Mouse (Mus musculus) forebrain, embryonic 12.5 days (tissue): ENCODE data around the gene H2al2a. TPM values are rescaled to one million over a fixed set of nuclear protein-coding genes. Genes with fewer than 3 reads are reported as not detected.
A peak's percentile ranks its signal among the peaks of the same experiment; 100 is the strongest.

Source experiments
- ATAC-seq: fragments of 200-750 bp; cut with Nextera tagmentation; 2 replicates; pipeline ENCODE4 v1.8.0; 2017; ENCODE audit warnings: moderate TSS enrichment; ENCODE audit not compliant: low FRiP score
- H3K27ac ChIP-seq: fragments of 300-500 bp; sonication (generic); 2 replicates; pipeline ENCODE4 v1.5.1; 2016; ENCODE audit warnings: mild to moderate bottlenecking
- H3K27me3 ChIP-seq: fragments of 300-500 bp; sonication (generic); 2 replicates; pipeline ENCODE4 v1.6.1; 2016; ENCODE audit warnings: mild to moderate bottlenecking
- H3K36me3 ChIP-seq: fragments of 300-500 bp; sonication (generic); replicated peaks from 2 replicates; pipeline ENCODE4 v1.6.1; 2016; ENCODE audit warnings: mild to moderate bottlenecking
- H3K4me1 ChIP-seq: fragments of 300-500 bp; sonication (generic); 2 replicates; pipeline ENCODE4 v1.6.1; 2016
- H3K4me2 ChIP-seq: fragments of 300-500 bp; sonication (generic); 2 replicates; pipeline ENCODE4 v1.6.1; 2016; ENCODE audit warnings: mild to moderate bottlenecking, moderate library complexity
- H3K4me3 ChIP-seq: fragments of 300-500 bp; sonication (generic); replicated peaks from 2 replicates; pipeline ENCODE4 v1.5.1; 2016; ENCODE audit warnings: mild to moderate bottlenecking
- H3K9ac ChIP-seq: fragments of 300-500 bp; sonication (generic); 2 replicates; pipeline ENCODE4 v1.6.1; 2016; ENCODE audit warnings: mild to moderate bottlenecking
- H3K9me3 ChIP-seq: fragments of 300-500 bp; sonication (generic); 2 replicates; pipeline ENCODE4 v1.6.1; 2016
- WGBS: fragments of 180-500 bp; shearing (Covaris S2); methylation state at CpG from one replicate; pipeline ENCODE4 v1.1.7; 2016; 5-methylcytosine and 5-hydroxymethylcytosine counted together
- polyA plus RNA-seq: library from polyadenylated mRNA; unstranded; fragments of >200 nt; fragmentation: Nextera tagmentation; extraction: Ambion mirVana; gene quantifications from 2 replicates; pipeline ENCODE4 v1.2.1, GENCODE M21; 2016

H2al2a gene
- polyA plus RNA-seq, 1 experiment from 2014 or later: not detected

- WGBS: under 1% methylated on average over 44 of the region's 44 CpGs
- peak; percentile 7 for ATAC-seq
- Histone ChIP-seq H3K4me2 (peak overlapping the region; percentile 83), H3K36me3 (no peaks in the 10 kb centered on the region), H3K27me3 (no peaks in the 10 kb centered on the region), H3K27ac (peak overlapping the region; percentile 100), H3K4me1 (peaks cover 36% of the 10 kb centered on the region), H3K4me3 (peak overlapping the region; percentile 67), H3K9me3 (no peaks in the 10 kb centered on the region), H3K9ac (peak overlapping the region; percentile 95)
These were observed 29.6 kb upstream of the H2al2a start for GRCm38 (mm10) chr2:18026116-18026947.

DNA sequence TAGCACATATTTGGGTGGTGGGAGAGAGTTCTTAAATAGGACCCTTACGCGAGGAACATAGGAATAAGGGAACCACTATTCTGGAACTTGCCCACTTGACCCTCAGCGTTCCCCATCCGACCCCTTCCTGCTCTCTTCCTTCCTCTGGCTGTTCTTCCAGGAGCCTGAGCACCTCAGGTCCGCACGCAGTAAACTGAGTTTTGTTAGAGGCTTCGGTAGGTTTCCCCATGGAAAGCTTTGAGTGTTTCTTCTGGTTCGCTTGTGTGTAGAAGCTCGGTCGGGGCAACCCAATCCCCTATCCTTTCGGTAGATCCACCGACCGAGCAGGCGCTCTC, 29.0 kb upstream of the H2al2a start:
- H3K36me3 ChIP-seq: no peaks in the 10 kb centered on the region
- peaks cover 31% of the 10 kb centered on the region for H3K4me1 ChIP-seq
- 0% methylated on average over 14 of the region's 14 CpGs for WGBS

GRCm38 (mm10) chr2:18025116-18025515, 28.4 kb upstream of the H2al2a start:
- Histone ChIP-seq H3K9me3 (no peaks in the 10 kb centered on the region), H3K4me2 (peak overlapping the region; percentile 83), H3K27me3 (no peaks in the 10 kb centered on the region), H3K36me3 (no peaks in the 10 kb centered on the region), H3K27ac (no peak overlapping the region), H3K4me3 (peak overlapping the region; percentile 67), H3K9ac (0 out of 2 replicates have a peak overlapping the region, but pooled peaks have one; percentile 95), H3K4me1 (peaks cover 28% of the 10 kb centered on the region)
- 12% methylated on average over 5 of the region's 5 CpGs for WGBS
- ATAC-seq: no peak

More for the DNA sequence above, 29.0 kb upstream of the H2al2a start:
- no peaks in the 10 kb centered on the region for H3K27me3 ChIP-seq
- no peaks in the 10 kb centered on the region for H3K9me3 ChIP-seq
- ATAC-seq: no peak
- H3K4me2 ChIP-seq: peak overlapping the region; percentile 83
- peak overlapping the region; percentile 67 for H3K4me3 ChIP-seq
- peak overlapping the region; percentile 95 for H3K9ac ChIP-seq
- peak overlapping the region; percentile 100 for H3K27ac ChIP-seq

- Histone ChIP-seq H3K4me2 (no peak overlapping the region), H3K36me3 (no peaks in the 10 kb centered on the region), H3K4me3 (no peak overlapping the region), H3K27me3 (no peaks in the 10 kb centered on the region), H3K4me1 (peaks cover 21% of the 10 kb centered on the region), H3K27ac (no peak overlapping the region), H3K9me3 (no peaks in the 10 kb centered on the region), H3K9ac (no peak overlapping the region)
- ATAC-seq: no peak
- WGBS: 41% methylated on average over 1 of the region's 1 CpGs
These were observed 26.1 kb upstream of the H2al2a start for GRCm38 (mm10) chr2:18022886-18023285.

- H3K27me3 ChIP-seq: no peaks in the 10 kb centered on the region
- no peaks in the 10 kb centered on the region for H3K36me3 ChIP-seq
- 84% methylated on average over 1 of the region's 1 CpGs for WGBS
- no peak overlapping the region for H3K4me2 ChIP-seq
- H3K4me3 ChIP-seq: no peak overlapping the region
- H3K9ac ChIP-seq: no peak overlapping the region
- no peaks in the 10 kb centered on the region for H3K4me1 ChIP-seq
- no peak for ATAC-seq
- H3K27ac ChIP-seq: no peak overlapping the region
- H3K9me3 ChIP-seq: no peaks in the 10 kb centered on the region
These were observed 22.4 kb upstream of the H2al2a start for GRCm38 (mm10) chr2:18019122-18019521.

GRCm38 (mm10) chr2:18017321-18017720, 20.6 kb upstream of the H2al2a start:
- Histone ChIP-seq H3K27ac (no peak overlapping the region), H3K27me3 (no peaks in the 10 kb centered on the region), H3K36me3 (no peaks in the 10 kb centered on the region), H3K4me3 (no peak overlapping the region), H3K4me2 (no peak overlapping the region), H3K9me3 (no peaks in the 10 kb centered on the region), H3K9ac (no peak overlapping the region), H3K4me1 (no peaks in the 10 kb centered on the region)
- ATAC-seq: no peak
- 96% methylated on average over 6 of the region's 6 CpGs for WGBS

DNA sequence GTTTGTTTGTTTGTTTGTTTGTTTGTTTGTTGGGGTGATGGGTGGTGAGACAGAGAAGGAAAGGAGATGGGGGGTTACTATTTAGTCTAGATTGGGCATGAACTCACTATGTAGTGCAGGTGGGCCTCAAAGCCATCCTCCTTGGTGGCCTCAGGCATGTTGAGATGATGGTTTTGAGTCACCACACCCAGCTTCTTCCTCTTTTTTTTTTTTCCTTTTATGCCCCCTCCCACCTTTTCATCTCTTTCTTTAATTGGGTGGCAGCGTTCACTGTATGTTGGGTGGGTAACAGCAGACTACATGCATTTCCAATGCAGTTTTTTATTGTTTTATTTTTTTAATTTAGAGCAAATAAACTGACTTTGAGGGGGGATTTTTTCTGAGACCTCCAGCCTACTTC, 19.9 kb upstream of the H2al2a start:
- no peak overlapping the region for H3K9ac ChIP-seq
- H3K9me3 ChIP-seq: no peaks in the 10 kb centered on the region
- H3K27ac ChIP-seq: no peak overlapping the region
- 87% methylated on average over 1 of the region's 1 CpGs for WGBS
- H3K27me3 ChIP-seq: no peaks in the 10 kb centered on the region
- no peak for ATAC-seq
- H3K4me2 ChIP-seq: no peak overlapping the region
- H3K36me3 ChIP-seq: no peaks in the 10 kb centered on the region
- H3K4me1 ChIP-seq: no peaks in the 10 kb centered on the region
- no peak overlapping the region for H3K4me3 ChIP-seq

DNA sequence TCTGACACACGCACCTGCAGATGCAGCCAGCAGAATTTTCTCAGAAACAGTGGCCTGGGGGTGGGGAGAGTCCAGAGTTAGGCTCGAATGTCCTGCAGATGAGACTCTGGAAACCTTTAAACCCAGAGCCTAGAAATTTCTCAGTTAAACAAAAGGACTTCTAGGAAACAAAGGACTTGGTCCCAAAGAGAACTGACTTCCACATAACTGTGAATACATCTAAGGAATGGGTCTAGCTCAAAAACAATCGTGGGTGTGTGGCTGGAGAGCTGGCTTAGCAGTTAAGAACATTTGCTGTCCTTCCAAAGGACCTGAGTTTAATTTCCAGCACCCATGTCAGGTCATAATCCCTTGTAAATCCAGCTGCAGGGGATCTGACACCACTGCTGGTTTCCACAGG, 18.8 kb upstream of the H2al2a start:
- H3K27ac ChIP-seq: no peak overlapping the region
- H3K9me3 ChIP-seq: no peaks in the 10 kb centered on the region
- H3K4me3 ChIP-seq: no peak overlapping the region
- H3K36me3 ChIP-seq: no peaks in the 10 kb centered on the region
- no peaks in the 10 kb centered on the region for H3K4me1 ChIP-seq
- 49% methylated on average over 3 of the region's 3 CpGs for WGBS
- H3K27me3 ChIP-seq: no peaks in the 10 kb centered on the region
- H3K9ac ChIP-seq: no peak overlapping the region
- H3K4me2 ChIP-seq: no peak overlapping the region
- ATAC-seq: no peak

DNA sequence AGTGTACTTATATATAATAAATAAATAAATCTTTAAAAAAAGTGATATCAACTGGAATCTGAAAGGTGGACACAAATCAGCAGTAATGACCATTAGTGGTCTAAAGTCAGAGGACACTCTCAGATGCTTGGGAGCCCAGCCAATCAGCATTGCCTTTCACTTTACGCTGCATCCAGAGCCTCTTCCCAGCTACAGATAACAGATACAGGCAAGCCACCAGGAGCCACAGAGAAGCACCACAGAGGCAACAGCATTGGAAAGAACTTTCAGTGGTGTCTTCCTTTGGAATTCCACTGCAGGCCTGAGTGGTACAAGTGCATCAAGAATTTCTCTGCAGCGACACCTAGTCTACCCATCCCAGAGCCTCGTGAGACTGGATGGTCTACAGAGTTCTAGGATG, 16.1 kb upstream of the H2al2a start:
- no peak for ATAC-seq
- no peak overlapping the region for H3K4me3 ChIP-seq
- no peaks in the 10 kb centered on the region for H3K36me3 ChIP-seq
- no peak overlapping the region for H3K27ac ChIP-seq
- 95% methylated on average over 3 of the region's 3 CpGs for WGBS
- no peaks in the 10 kb centered on the region for H3K9me3 ChIP-seq
- H3K4me2 ChIP-seq: no peak overlapping the region
- H3K4me1 ChIP-seq: no peaks in the 10 kb centered on the region
- no peak overlapping the region for H3K9ac ChIP-seq
- no peaks in the 10 kb centered on the region for H3K27me3 ChIP-seq

DNA sequence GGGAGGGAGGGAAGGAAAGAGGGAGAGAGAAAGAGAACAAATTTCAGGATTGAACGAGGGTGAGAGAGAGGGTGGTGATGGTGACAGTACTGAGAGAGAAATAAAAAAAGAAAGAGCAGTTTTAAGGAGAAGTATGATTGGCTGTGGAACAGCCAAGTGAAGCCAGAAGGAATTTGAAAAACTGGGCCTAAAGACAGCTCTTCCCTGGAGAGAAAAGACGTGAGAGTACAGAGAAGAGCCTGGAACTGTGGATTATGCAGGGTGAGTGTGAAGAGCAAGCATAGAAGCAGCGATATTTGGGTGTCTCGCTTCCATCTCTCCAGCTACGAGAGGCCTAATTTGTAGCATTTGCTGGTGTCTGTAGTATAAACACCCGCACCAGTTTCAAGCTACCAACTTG, 14.5 kb upstream of the H2al2a start:
- no peak for ATAC-seq
- Histone ChIP-seq H3K9me3 (no peaks in the 10 kb centered on the region), H3K4me1 (no peaks in the 10 kb centered on the region), H3K36me3 (no peaks in the 10 kb centered on the region), H3K4me2 (no peak overlapping the region), H3K27ac (no peak overlapping the region), H3K9ac (no peak overlapping the region), H3K27me3 (no peaks in the 10 kb centered on the region), H3K4me3 (no peak overlapping the region)
- WGBS: 91% methylated on average over 6 of the region's 6 CpGs

DNA sequence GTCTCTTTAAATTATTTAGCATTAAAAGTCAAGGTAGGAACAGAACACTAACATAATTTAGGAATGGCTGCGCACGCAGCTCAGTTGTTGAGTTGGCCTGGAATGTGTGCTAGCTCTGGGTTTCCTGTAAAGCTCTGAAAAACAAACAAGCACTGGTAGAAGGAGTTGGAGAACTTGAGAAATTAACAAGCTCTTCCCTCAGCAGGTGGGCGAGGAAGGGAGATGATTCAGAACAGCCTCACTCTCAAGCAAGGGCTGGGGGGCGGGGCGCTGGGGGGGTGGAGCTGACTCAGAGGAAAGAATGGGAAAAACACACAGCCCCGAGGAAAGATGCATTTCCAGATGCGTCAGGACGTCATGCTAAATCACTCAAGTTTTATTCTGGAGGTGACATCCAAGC, 8.4 kb upstream of the H2al2a start:
- no peak for ATAC-seq
- WGBS: 33% methylated on average over 8 of the region's 8 CpGs

GRCm38 (mm10) chr2:18004286-18004685, 7.5 kb upstream of the H2al2a start:
- H3K4me3 ChIP-seq: no peak overlapping the region
- WGBS: 88% methylated on average over 4 of the region's 4 CpGs
- no peak for ATAC-seq

More for the DNA sequence above, 8.4 kb upstream of the H2al2a start:
- Histone ChIP-seq H3K27ac (no peak overlapping the region), H3K4me1 (no peaks in the 10 kb centered on the region), H3K9me3 (no peaks in the 10 kb centered on the region), H3K9ac (no peak overlapping the region), H3K36me3 (no peaks in the 10 kb centered on the region), H3K4me3 (no peak overlapping the region), H3K27me3 (no peaks in the 10 kb centered on the region), H3K4me2 (no peak overlapping the region)

DNA sequence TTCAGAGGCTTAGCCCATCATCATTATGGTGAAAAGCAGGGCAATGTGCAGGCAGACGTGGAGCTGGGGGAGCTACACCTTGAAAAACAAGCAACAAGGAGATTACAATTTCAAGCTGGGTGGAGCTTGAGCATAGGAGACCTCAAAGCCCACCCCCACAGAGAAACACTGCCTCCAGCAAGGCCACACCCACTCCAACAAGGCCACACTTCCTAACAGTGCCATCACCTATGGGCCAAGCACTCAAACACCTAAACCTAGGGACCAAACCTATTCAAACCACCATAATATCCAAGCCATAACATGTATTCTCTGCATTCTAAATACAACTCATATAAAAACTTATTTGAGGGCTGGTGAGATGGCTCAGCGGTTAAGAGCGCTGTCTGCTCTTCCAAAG, 5.5 kb upstream of the H2al2a start:
- H3K36me3 ChIP-seq: no peaks in the 10 kb centered on the region

More at GRCm38 (mm10) chr2:18004286-18004685, 7.5 kb upstream of the H2al2a start:
- Histone ChIP-seq H3K27ac (no peak overlapping the region), H3K27me3 (no peaks in the 10 kb centered on the region), H3K36me3 (no peaks in the 10 kb centered on the region), H3K4me1 (no peaks in the 10 kb centered on the region), H3K9me3 (no peaks in the 10 kb centered on the region), H3K9ac (no peak overlapping the region), H3K4me2 (no peak overlapping the region)

More for the DNA sequence above, 5.5 kb upstream of the H2al2a start:
- Histone ChIP-seq H3K27me3 (no peaks in the 10 kb centered on the region), H3K4me3 (no peak overlapping the region), H3K9ac (no peak overlapping the region), H3K9me3 (no peaks in the 10 kb centered on the region), H3K27ac (no peak overlapping the region), H3K4me1 (no peaks in the 10 kb centered on the region), H3K4me2 (no peak overlapping the region)
- 92% methylated on average over 3 of the region's 3 CpGs for WGBS
- ATAC-seq: no peak
